Mouse (Mus musculus) brain, embryonic 14.5 days (tissue): ENCODE results near the gene Vwa3b.

ENCODE experiments used
- CTCF ChIP-seq: fragments of 200-500 bp; IDR thresholded peaks from 2 replicates; pipeline ENCODE4 v1.5.1; 2012; ENCODE audit warnings: inconsistent platforms, mild to moderate bottlenecking, moderate library complexity, borderline replicate concordance; ENCODE audit not compliant: insufficient read depth, insufficient read length; ENCODE audit errors: extremely low read depth
- POLR2A ChIP-seq: fragments of 200-500 bp; IDR thresholded peaks from 2 replicates; pipeline ENCODE4 v1.6.1; 2012; ENCODE audit warnings: mild to moderate bottlenecking, inconsistent platforms, borderline replicate concordance; ENCODE audit not compliant: poor library complexity, insufficient read depth, insufficient read length, severe bottlenecking; ENCODE audit errors: extremely low read depth

DNA sequence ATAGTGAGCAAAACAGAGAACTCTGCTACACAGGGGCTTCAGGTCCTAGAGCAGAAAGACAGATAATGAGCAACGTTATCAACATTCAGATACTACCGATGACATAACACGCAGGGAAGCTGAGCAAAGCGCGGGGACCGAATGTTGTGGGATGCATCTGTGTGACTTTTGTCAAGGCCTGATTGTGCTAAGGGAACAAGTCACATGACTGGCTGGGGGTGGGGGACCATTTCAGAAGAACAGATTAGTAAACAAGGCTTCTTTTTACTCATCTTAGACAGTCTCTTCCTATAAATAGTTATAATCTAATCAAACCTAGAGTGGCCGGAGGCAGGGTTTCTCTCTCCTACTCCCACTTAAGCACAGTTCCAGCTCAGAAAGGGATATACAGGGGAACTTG is 1.7 kb upstream of the Vwa3b start:
- no peak for TF ChIP-seq CTCF
- TF ChIP-seq POLR2A: no peak
